Mouse (Mus musculus) embryonic fibroblast, embryonic 13.5 days (primary cell): ENCODE measurements around the gene Mtch1.

ENCODE experiments used
- CTCF ChIP-seq: IDR thresholded peaks from 2 replicates; pipeline ENCODE4 v1.5.1; 2011; ENCODE audit warnings: mild to moderate bottlenecking, control low read depth, low read length, moderate library complexity, borderline replicate concordance; ENCODE audit not compliant: insufficient read depth
- POLR2A ChIP-seq: IDR thresholded peaks from 2 replicates; pipeline ENCODE4 v1.6.1; 2011; ENCODE audit warnings: low read depth, mild to moderate bottlenecking, control low read depth, low read length, moderate library complexity

- TF ChIP-seq POLR2A (no peak), CTCF (no peak)
Observed at GRCm38 (mm10) chr17:29343241-29343640, 4.5 kb downstream of the Mtch1 start.
